Mouse (Mus musculus) intestine, embryonic 14.5 days (tissue): ENCODE results near the gene Supt3. TPM values are rescaled to one million over a fixed set of nuclear protein-coding genes. Genes with fewer than 3 reads are reported as not detected.

Experiments
- ATAC-seq: fragments of 200-750 bp; cut with Nextera tagmentation; replicated peaks from 2 replicates; pipeline ENCODE4 v1.8.0; 2017; ENCODE audit warnings: low read depth, moderate number of reproducible peaks, moderate TSS enrichment, moderate library complexity; ENCODE audit not compliant: low FRiP score, low TSS enrichment
- DNase-seq: peaks from one replicate; pipeline ENCODE4 v3.0.0-alpha.2; 2018; ENCODE audit warnings: low spot score
- H3K27ac ChIP-seq: fragments of 300-500 bp; sonication (generic); 2 replicates; pipeline ENCODE4 v1.5.1; 2014; ENCODE audit warnings: low read depth, mild to moderate bottlenecking, control low read depth
- H3K27me3 ChIP-seq: fragments of 300-500 bp; sonication (generic); replicated peaks from 2 replicates; pipeline ENCODE4 v1.6.1; 2014; ENCODE audit warnings: low read length, control low read depth; ENCODE audit not compliant: control insufficient read depth, insufficient read depth
- H3K36me3 ChIP-seq: fragments of 300-500 bp; sonication (generic); 2 replicates; pipeline ENCODE4 v1.6.1; 2014; ENCODE audit warnings: low read length, control low read depth; ENCODE audit not compliant: control insufficient read depth, insufficient read depth
- H3K4me1 ChIP-seq: fragments of 300-500 bp; sonication (generic); replicated peaks from 2 replicates; pipeline ENCODE4 v1.6.1; 2014; ENCODE audit warnings: low read length, control low read depth, mixed read lengths; ENCODE audit not compliant: control insufficient read depth, insufficient read depth
- H3K4me2 ChIP-seq: fragments of 300-500 bp; sonication (generic); 2 replicates; pipeline ENCODE4 v1.6.1; 2014; ENCODE audit warnings: low read length
- H3K4me3 ChIP-seq: fragments of 300-500 bp; sonication (generic); 2 replicates; pipeline ENCODE4 v1.5.1; 2014; ENCODE audit warnings: low read depth, low read length, control low read depth, mixed read lengths
- H3K9ac ChIP-seq: fragments of 300-500 bp; sonication (generic); 2 replicates; pipeline ENCODE4 v1.6.1; 2014; ENCODE audit warnings: mild to moderate bottlenecking, low read length
- H3K9me3 ChIP-seq: fragments of 300-500 bp; sonication (generic); 2 replicates; pipeline ENCODE4 v1.6.1; 2016; ENCODE audit warnings: low read length, control low read depth; ENCODE audit not compliant: control insufficient read depth
- WGBS: fragments of 180-500 bp; shearing (Covaris S2); extraction: QIAGEN DNeasy Blood & Tissue Kit; methylation state at CpG from one replicate; pipeline ENCODE4 v1.1.7; 2014; 5-methylcytosine and 5-hydroxymethylcytosine counted together
- polyA plus RNA-seq: library from polyadenylated mRNA; unstranded; fragments of >200 nt; fragmentation: Nextera tagmentation; extraction: Ambion mirVana; gene quantifications from 2 replicates; pipeline ENCODE4 v1.2.1, GENCODE M21; 2014

Gene Supt3
- polyA plus RNA-seq, 1 experiment from 2014 or later = 18.8 TPM

DNA sequence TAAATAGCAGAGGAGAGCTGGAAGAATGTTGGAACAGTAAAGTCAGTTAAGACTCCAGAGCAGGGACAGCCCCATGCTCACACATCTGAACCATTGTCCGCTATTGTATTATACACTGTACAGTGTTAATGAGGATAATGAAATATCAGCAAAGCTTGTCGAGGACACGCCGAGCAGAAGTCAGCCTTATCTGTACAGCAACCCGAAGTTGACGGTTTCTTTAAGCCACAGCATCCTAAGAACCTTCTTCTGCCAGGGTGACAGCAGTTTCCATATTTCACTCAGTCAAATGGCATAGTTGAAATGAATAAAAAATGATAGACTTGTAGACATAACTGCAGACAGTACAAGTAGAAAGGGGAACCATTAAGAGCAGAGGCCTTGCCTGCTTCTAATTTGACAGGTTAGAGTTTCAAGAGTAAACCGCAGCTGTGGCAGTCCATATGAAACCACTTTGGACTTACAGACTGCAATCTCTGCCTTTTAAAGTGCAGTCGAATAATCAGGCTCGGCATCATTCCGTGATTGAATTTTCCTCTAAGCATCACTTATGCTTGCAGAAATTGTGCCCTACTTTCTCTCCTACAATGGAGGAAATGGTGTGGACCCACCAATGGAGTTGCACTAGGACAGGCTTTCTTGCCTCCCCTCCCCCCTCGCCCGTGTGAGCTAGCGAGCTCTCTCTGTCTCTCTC, 227.7 kb downstream of the Supt3 start:
- H3K36me3 ChIP-seq = peaks cover 6% of the 10 kb centered on the region; the same call in 1 of the 2 replicates
- no peaks in the 10 kb centered on the region for H3K27me3 ChIP-seq
- 90% methylated on average over 13 of the region's 13 CpGs for WGBS
- H3K4me2 ChIP-seq = no peak overlapping the region
- no peak overlapping the region for H3K9ac ChIP-seq
- no peaks in the 10 kb centered on the region for H3K9me3 ChIP-seq
- H3K4me1 ChIP-seq = no peaks in the 10 kb centered on the region
- H3K27ac ChIP-seq = no peak overlapping the region
- DNase-seq = no peak
- ATAC-seq = no peak
- H3K4me3 ChIP-seq = no peak overlapping the region

DNA sequence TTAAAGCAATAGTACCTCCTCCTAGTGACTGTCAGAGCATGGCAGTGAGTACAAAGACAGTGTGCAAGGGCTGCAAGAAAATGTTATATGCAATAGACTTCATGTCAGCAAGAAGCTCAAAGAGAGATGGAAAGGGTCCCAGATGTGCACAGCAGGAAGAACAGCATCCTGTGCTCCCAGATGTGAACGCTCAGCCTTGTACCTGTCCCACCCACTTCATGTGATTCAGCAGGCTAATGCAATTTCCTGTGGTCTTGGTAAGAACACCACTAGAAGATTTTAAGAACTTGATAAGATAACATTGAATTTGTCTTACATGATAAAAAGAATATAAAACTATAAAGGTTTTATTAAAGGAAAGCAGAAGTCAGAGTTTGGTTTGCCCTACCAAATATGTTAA, 230.5 kb downstream of the Supt3 start:
- ATAC-seq = no peak
- no peak overlapping the region for H3K4me3 ChIP-seq
- no peak overlapping the region for H3K4me2 ChIP-seq
- no peak for DNase-seq
- no peaks in the 10 kb centered on the region for H3K27me3 ChIP-seq
- no peaks in the 10 kb centered on the region for H3K4me1 ChIP-seq
- no peaks in the 10 kb centered on the region for H3K9me3 ChIP-seq
- 62% methylated on average over 1 of the region's 1 CpGs for WGBS
- no peak overlapping the region for H3K27ac ChIP-seq
- peaks cover 6% of the 10 kb centered on the region; the same call in 1 of the 2 replicates for H3K36me3 ChIP-seq
- no peak overlapping the region for H3K9ac ChIP-seq

DNA sequence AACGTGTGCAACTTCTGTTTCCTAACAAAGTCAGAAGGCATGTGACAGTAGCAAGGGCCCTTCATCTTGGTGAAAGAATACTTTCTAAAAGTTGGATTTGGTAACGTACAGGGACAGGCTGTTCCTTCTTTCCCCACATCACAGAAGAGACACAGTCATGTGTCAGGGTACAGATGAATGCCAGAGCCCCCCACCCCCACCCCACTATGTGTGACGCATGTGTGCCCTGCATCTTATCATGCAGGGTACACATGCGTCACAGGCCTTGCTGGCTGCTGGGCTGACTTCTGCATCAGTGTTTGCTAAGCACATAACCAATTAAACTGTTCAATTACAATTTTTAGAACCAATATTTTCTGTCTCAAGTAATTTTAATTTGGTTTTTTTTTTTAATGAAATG, 231.7 kb downstream of the Supt3 start:
- Histone ChIP-seq H3K4me1 (no peaks in the 10 kb centered on the region), H3K4me2 (no peak overlapping the region), H3K9me3 (no peaks in the 10 kb centered on the region), H3K27ac (no peak overlapping the region), H3K9ac (no peak overlapping the region), H3K27me3 (no peaks in the 10 kb centered on the region), H3K4me3 (no peak overlapping the region), H3K36me3 (no peaks in the 10 kb centered on the region)
- DNase-seq (no peak), ATAC-seq (no peak)
- 40% methylated on average over 4 of the region's 4 CpGs for WGBS

DNA sequence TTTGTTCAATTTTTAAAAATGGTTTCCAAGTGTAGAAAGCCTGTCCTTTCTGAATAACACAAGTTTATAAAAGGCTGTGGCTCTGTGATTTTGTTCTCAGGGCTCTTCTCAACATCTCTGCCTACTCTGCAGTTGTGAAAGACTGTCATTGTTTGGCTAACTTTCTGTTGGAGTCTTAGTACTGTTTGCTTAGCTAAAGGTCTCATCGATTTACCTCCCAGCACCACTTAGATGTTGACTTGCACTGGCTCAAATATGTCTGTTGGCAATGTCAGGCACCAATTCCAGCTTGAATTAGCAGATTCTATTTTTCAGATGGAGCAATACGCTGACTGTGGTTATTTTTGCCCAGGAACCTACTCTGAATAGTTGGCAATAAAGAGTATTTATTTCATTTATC, 233.5 kb downstream of the Supt3 start:
- 73% methylated on average over 2 of the region's 2 CpGs for WGBS
- Histone ChIP-seq H3K4me2 (no peak overlapping the region), H3K4me3 (no peak overlapping the region), H3K36me3 (no peaks in the 10 kb centered on the region), H3K9me3 (no peaks in the 10 kb centered on the region), H3K27me3 (no peaks in the 10 kb centered on the region), H3K4me1 (no peaks in the 10 kb centered on the region), H3K27ac (no peak overlapping the region), H3K9ac (no peak overlapping the region)
- ATAC-seq (no peak), DNase-seq (no peak)

DNA sequence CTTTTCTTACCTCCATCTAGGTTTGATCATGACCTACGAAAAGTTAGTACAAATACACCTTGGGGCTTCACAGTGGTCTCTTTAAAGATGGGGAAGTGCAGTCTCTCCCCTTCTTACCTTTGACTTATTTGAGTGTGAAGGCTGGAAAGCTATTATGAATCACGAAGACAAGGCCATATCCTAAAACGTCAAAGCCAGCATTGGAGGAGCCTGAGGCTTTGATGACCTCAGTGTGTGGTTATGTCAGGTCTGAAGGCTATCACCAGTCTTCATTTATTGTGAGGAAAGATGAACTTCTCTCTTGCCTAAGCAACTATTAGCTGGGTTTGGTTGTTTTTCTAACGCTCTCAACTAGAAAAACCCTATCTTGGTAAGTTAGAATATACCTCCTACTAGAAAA, 239.8 kb downstream of the Supt3 start:
- H3K9ac ChIP-seq = no peak overlapping the region
- no peak overlapping the region for H3K4me3 ChIP-seq
- no peaks in the 10 kb centered on the region for H3K4me1 ChIP-seq
- DNase-seq (no peak), ATAC-seq (no peak)
- 87% methylated on average over 4 of the region's 4 CpGs for WGBS
- H3K27ac ChIP-seq = no peak overlapping the region
- H3K4me2 ChIP-seq = no peak overlapping the region
- no peaks in the 10 kb centered on the region for H3K9me3 ChIP-seq
- no peaks in the 10 kb centered on the region for H3K27me3 ChIP-seq
- H3K36me3 ChIP-seq = no peaks in the 10 kb centered on the region

DNA sequence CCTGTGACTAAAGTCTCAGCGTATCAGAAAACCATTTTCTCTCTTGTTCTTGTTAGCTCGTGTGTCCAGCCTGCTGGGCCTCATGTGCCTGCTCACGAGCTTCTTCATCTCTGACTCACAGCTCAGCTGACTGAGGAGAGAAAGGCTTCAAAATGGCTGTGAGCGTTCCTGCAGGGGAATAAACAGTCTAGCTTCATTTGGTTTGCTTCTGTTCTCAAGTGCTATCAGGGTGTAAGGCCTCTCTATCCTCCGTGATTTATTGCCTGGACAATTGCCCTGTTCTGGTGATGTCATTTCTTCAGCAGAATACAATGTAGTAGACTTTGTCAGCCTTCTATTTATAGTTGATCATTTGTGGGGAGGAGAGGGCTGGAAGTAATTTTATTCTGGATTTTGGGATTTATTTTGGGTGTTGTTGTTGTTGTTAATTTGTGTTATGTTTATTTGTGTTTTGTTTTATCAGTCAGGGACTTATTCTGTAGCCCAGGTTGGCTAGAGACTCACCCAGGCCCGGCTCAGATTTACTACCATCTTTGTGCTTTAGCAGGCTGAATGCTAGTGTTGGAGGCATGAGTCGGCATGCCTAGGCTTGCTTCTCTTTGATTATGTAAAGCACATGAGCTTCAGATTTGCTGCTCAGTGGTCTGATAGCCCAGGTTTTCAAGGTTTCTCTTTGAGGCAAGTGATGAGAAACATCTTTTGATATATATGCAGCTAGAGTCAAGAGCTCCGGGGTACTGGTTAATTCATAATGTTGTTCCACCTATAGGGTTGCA, 243.4 kb downstream of the Supt3 start:
- H3K27ac ChIP-seq = no peak overlapping the region
- ATAC-seq = 0 out of 2 replicates have a peak, but pooled peaks have one; percentile 43

DNA sequence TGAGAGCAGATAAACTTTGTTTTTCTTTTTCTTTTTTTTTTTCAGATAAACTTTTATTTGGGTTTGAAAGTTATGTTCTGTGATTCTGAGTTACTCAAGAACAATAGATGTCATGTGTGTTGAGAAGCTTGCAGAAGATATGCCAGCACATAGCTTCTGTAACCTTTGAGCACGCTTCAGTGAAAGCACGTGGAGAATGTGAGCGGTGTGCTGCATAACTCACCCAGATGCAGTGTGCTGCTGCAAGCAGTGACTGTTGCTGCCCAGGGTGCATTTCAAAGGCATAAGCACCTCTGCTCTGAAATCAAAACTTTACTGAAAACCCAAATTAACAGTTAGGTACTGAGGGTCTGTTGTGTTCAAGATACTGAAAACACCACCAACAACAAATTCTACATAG, 251.5 kb downstream of the Supt3 start:
- no peaks in the 10 kb centered on the region for H3K36me3 ChIP-seq
- ATAC-seq (no peak), DNase-seq (no peak)
- no peaks in the 10 kb centered on the region for H3K4me1 ChIP-seq
- 62% methylated on average over 3 of the region's 3 CpGs for WGBS
- H3K4me2 ChIP-seq = no peak overlapping the region
- no peaks in the 10 kb centered on the region for H3K27me3 ChIP-seq
- no peak overlapping the region for H3K27ac ChIP-seq
- H3K4me3 ChIP-seq = no peak overlapping the region
- H3K9me3 ChIP-seq = no peaks in the 10 kb centered on the region
- no peak overlapping the region for H3K9ac ChIP-seq

More for the DNA sequence above, 243.4 kb downstream of the Supt3 start:
- Histone ChIP-seq H3K9ac (no peak overlapping the region), H3K27me3 (no peaks in the 10 kb centered on the region), H3K4me2 (no peak overlapping the region), H3K9me3 (no peaks in the 10 kb centered on the region), H3K36me3 (no peaks in the 10 kb centered on the region), H3K4me3 (no peak overlapping the region), H3K4me1 (no peaks in the 10 kb centered on the region)
- no peak for DNase-seq
- WGBS = 49% methylated on average over 8 of the region's 8 CpGs

DNA sequence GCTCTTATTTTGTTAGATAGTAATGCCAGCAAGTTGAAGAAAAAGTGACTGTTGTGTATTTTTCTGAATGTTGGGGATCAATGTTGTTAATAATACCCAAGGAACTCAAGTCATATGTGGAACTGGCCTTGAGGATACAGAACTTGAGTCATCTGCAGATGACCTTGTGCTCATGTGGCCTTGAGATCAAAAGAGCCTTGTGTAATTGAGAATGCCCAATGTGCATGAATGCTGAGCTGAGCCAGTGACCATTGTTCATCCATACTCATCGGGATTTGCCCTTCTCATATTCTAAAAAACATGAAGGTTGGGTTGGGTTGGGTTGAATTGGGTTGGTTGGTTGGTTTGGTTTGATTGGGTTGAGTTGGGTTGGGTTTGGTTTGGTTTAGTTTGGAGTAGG, 252.2 kb downstream of the Supt3 start:
- H3K4me3 ChIP-seq = no peak overlapping the region
- no peak overlapping the region for H3K27ac ChIP-seq
- no peaks in the 10 kb centered on the region for H3K27me3 ChIP-seq
- H3K36me3 ChIP-seq = no peaks in the 10 kb centered on the region
- DNase-seq = no peak
- no peak overlapping the region for H3K9ac ChIP-seq
- no peaks in the 10 kb centered on the region for H3K9me3 ChIP-seq
- 93% methylated on average over 1 of the region's 1 CpGs for WGBS
- H3K4me2 ChIP-seq = no peak overlapping the region
- no peaks in the 10 kb centered on the region for H3K4me1 ChIP-seq
- ATAC-seq = no peak

DNA sequence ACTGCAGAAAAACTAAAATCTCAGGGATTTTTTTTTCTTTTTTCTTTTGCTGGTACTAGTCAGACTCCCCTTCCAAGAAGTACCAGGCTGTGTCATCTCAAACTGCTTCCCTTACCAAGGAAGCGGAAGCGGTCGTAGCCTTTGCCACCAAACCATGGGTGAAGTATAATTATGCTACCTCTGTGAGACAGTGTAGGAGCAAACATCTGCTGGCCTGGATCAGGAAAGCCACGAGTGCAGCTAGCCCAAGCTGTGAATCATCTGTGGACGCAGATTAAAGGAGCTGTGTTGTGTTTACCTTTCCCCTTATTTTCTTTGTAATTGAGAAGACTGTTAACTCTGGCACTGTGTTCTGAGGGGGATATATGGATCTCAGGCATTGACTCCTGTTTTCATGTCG, 255.3 kb downstream of the Supt3 start:
- Histone ChIP-seq H3K4me3 (no peak overlapping the region), H3K9me3 (no peaks in the 10 kb centered on the region), H3K36me3 (no peaks in the 10 kb centered on the region), H3K27me3 (no peaks in the 10 kb centered on the region), H3K27ac (no peak overlapping the region), H3K9ac (no peak overlapping the region), H3K4me1 (no peaks in the 10 kb centered on the region), H3K4me2 (no peak overlapping the region)
- ATAC-seq = no peak
- 74% methylated on average over 6 of the region's 6 CpGs for WGBS
- no peak for DNase-seq
